Mouse (Mus musculus) kidney, embryonic 16.5 days (tissue): ENCODE data around the gene Dohh. TPM values are rescaled to one million over a fixed set of nuclear protein-coding genes. Genes with fewer than 3 reads are reported as not detected.

Experiments used
- ATAC-seq: fragments of 200-750 bp; cut with Nextera tagmentation; 2 replicates; pipeline ENCODE4 v1.8.0; 2017; ENCODE audit warnings: moderate TSS enrichment; ENCODE audit not compliant: low FRiP score, low TSS enrichment
- H3K27ac ChIP-seq: fragments of 300-500 bp; sonication (generic); 2 replicates; pipeline ENCODE4 v1.5.1; 2014; ENCODE audit warnings: low read length
- H3K27me3 ChIP-seq: fragments of 300-500 bp; sonication (generic); 2 replicates; pipeline ENCODE4 v1.6.1; 2014; ENCODE audit warnings: low read length, control low read depth, mixed read lengths; ENCODE audit not compliant: insufficient read depth
- H3K36me3 ChIP-seq: fragments of 300-500 bp; sonication (generic); 2 replicates; pipeline ENCODE4 v1.6.1; 2014; ENCODE audit warnings: low read length, control low read depth, mixed read lengths; ENCODE audit not compliant: insufficient read depth
- H3K4me1 ChIP-seq: fragments of 300-500 bp; sonication (generic); 2 replicates; pipeline ENCODE4 v1.6.1; 2014; ENCODE audit warnings: low read length, control low read depth, mixed read lengths; ENCODE audit not compliant: insufficient read depth
- H3K4me2 ChIP-seq: fragments of 300-500 bp; sonication (generic); replicated peaks from 2 replicates; pipeline ENCODE4 v1.6.1; 2014; ENCODE audit warnings: low read depth, low read length
- H3K4me3 ChIP-seq: fragments of 300-500 bp; sonication (generic); 2 replicates; pipeline ENCODE4 v1.5.1; 2014; ENCODE audit warnings: mild to moderate bottlenecking, low read length
- H3K9ac ChIP-seq: fragments of 300-500 bp; sonication (generic); replicated peaks from 2 replicates; pipeline ENCODE4 v1.6.1; 2014; ENCODE audit warnings: low read length
- H3K9me3 ChIP-seq: fragments of 300-500 bp; sonication (generic); 2 replicates; pipeline ENCODE4 v1.6.1; 2016; ENCODE audit warnings: low read length, control low read depth
- WGBS: fragments of 180-500 bp; shearing (Covaris S2); extraction: QIAGEN DNeasy Blood & Tissue Kit; methylation state at CpG from one replicate; pipeline ENCODE4 v1.1.7; 2014; 5-methylcytosine and 5-hydroxymethylcytosine counted together
- polyA plus RNA-seq: library from polyadenylated mRNA; unstranded; fragments of >200 nt; fragmentation: Nextera tagmentation; extraction: Ambion mirVana; gene quantifications from 2 replicates; pipeline ENCODE4 v1.2.1, GENCODE M21; 2015

Dohh gene
- polyA plus RNA-seq, 1 experiment from 2014 or later: 104 TPM

DNA sequence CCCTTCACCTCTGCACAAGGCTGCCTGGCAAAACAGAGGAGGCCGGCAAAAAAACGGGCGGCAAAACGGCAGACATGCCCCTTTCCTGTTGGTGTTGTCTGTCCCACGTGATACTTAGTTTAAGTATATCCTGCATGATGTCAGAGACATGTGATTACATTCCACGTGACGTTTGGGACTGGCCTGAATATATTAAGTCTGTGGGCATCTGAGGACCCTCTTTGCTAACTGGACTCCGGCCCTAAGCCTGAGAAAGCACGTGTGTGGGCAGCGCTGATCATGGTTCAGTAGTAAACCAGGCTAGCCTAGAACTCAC lies 16.9 kb downstream of the Dohh start:
- Histone ChIP-seq H3K4me2 (no peak overlapping the region), H3K36me3 (peaks cover 44% of the 10 kb centered on the region; the same call in 1 of the 2 replicates), H3K9ac (peak overlapping the region; percentile 51), H3K27ac (peak overlapping the region; percentile 95), H3K4me1 (peaks cover 45% of the 10 kb centered on the region), H3K27me3 (no peaks in the 10 kb centered on the region), H3K4me3 (no peak overlapping the region), H3K9me3 (no peaks in the 10 kb centered on the region)
- 35% methylated on average over 10 of the region's 10 CpGs for WGBS
- peak; percentile 1; the same call in 1 of the 2 replicates for ATAC-seq

DNA sequence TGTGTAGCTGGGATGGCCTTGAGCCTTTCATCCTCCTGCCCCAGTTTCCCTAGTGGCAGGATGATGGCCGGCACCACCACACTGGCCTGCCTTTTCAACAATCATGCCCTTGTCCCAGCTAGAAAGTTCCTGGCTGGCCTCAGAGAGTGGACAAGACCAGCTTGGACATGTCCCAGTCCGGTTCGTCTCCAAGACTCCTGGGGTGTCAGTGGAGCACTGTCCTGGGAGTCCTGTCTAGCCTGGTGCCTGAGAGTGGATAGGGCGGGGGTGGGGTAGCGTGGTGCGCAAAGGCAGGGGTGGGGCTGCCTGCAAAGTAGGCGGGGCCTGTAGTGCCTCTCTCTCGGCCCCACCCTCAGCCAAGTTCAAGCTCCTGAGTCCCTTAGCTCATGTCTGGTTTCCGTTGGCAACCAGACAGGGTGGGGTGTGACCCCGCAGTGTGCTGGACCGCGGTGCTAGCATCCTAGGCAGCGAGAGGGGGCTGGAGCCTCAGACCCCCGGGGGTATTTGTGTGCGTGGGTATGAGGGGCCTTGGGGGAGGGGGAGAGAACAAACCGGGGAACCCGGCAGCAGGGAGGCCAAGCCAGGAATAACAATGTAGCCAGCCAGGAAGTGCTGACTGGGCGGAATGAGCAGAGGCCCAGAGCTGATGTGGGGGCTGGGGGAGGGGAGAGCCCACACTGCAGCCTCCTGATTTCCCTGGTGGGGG lies 17.4 kb downstream of the Dohh start:
- WGBS: 6% methylated on average over 18 of the region's 18 CpGs
- Histone ChIP-seq H3K4me3 (0 out of 2 replicates have a peak overlapping the region, but pooled peaks have one; percentile 9), H3K4me1 (peaks cover 44% of the 10 kb centered on the region), H3K4me2 (peak overlapping the region; percentile 42), H3K9ac (peak overlapping the region; percentile 51), H3K27ac (peak overlapping the region; percentile 95), H3K36me3 (peaks cover 50% of the 10 kb centered on the region; the same call in 1 of the 2 replicates), H3K27me3 (no peaks in the 10 kb centered on the region), H3K9me3 (no peaks in the 10 kb centered on the region)
- peak; percentile 84 for ATAC-seq

DNA sequence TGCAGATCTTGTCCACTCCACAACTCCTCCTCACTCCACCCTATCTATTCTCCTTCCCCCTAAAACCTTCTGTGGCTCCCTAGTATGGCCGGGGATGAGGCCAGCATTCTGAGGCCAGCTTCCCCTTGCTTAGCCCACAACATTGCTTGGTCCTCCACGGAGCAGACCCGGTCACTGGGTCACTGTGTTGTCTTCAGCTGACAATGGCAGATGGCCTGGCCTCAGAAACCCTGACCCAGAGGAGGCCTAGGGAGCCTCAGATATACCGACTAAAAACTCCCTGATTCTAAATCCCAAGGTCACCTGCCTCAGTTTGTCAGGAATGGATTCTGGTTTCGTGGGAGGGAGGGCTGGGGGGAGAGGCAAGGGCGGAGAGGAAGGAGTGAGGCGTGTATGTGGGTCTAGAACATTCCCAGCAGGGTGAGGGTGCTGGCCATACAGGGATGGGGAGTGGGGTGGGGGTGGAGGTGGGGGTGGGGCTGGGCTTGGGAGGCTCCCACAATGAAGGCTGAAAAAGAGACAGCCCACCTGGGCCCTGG lies 18.1 kb downstream of the Dohh start:
- Histone ChIP-seq H3K36me3 (peaks cover 51% of the 10 kb centered on the region; the same call in 1 of the 2 replicates), H3K9me3 (no peaks in the 10 kb centered on the region), H3K4me3 (0 out of 2 replicates have a peak overlapping the region, but pooled peaks have one; percentile 9), H3K9ac (peak overlapping the region; percentile 57), H3K27me3 (no peaks in the 10 kb centered on the region), H3K4me2 (peak overlapping the region; percentile 42), H3K27ac (peak overlapping the region; percentile 95), H3K4me1 (peaks cover 48% of the 10 kb centered on the region)
- no peak for ATAC-seq
- whole genome bisulfite sequencing: 21% methylated on average over 7 of the region's 7 CpGs

DNA sequence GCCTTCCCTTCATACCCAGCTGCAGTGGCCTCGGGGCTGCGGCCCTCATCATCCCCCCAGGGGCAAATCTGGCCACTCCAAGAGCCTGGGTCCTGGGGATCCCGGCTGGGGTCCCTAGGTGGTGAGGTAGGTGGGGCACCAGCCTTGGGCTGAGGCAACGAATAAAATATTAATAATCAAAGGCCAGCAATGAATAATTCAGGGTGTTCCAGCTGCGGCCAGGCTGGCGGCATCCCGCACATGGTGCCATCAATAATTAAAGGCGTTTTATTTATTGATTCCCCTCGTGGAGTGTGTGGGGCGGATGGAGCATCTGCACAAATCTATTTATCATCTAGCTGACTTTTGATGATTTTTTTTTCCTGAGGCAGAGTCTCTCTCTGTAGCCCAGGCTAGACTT lies 19.3 kb downstream of the Dohh start:
- WGBS: 68% methylated on average over 10 of the region's 10 CpGs
- Histone ChIP-seq H3K9me3 (no peaks in the 10 kb centered on the region), H3K4me1 (peaks cover 60% of the 10 kb centered on the region), H3K27ac (peak overlapping the region; percentile 95), H3K9ac (no peak overlapping the region), H3K4me3 (no peak overlapping the region), H3K4me2 (no peak overlapping the region), H3K27me3 (no peaks in the 10 kb centered on the region), H3K36me3 (peaks cover 51% of the 10 kb centered on the region; the same call in 1 of the 2 replicates)
- no peak for ATAC-seq

DNA sequence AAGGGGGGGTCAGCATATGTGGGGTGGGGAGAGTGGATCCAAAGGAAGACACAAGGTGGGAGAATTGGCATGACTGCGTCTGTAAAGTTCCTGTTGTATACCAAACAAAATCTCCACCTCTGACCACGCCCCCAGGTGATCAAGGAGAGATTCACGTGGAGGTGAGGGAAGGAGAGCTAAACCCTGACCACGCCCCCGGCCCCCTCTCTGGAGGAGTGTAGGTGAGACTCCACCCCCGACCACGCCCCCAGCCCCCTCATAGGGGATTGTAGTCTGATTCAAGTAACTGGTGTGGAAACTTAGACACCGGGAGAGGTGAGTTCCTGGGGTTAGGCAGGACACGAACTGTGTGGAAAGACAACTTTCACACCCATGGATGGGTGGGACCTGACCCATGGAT lies 19.9 kb downstream of the Dohh start:
- H3K4me1 ChIP-seq: peaks cover 66% of the 10 kb centered on the region
- no peak for ATAC-seq
- no peak overlapping the region for H3K4me2 ChIP-seq
- no peak overlapping the region for H3K4me3 ChIP-seq
- H3K9me3 ChIP-seq: no peaks in the 10 kb centered on the region
- H3K36me3 ChIP-seq: peaks cover 48% of the 10 kb centered on the region; the same call in 1 of the 2 replicates
- no peaks in the 10 kb centered on the region for H3K27me3 ChIP-seq
- H3K27ac ChIP-seq: no peak overlapping the region; the same call in 1 of the 2 replicates
- 30% methylated on average over 9 of the region's 9 CpGs for WGBS
- no peak overlapping the region for H3K9ac ChIP-seq

DNA sequence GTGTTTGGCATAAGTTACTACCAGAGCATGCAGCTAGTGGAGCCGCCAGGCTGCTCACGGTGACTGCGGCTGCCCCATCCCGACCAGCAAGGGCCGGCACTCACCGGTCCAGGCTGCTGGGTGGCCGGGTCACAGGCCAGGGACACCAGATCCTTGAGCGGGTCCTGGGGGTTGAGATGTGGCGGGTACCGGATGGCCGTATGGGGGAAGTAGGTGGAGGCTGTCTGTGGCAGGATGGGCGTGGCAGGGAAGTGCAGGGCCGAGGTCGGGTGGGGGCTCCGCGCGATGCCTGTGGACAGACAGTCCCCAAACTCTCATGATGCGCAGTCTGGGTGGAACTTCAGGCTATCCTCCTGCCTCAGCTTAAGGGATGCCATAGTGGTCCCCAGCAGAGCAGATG lies 20.5 kb downstream of the Dohh start:
- no peaks in the 10 kb centered on the region for H3K9me3 ChIP-seq
- peaks cover 73% of the 10 kb centered on the region for H3K4me1 ChIP-seq
- H3K27ac ChIP-seq: peak overlapping the region; percentile 28; the same call in 1 of the 2 replicates
- H3K36me3 ChIP-seq: peaks cover 42% of the 10 kb centered on the region; the same call in 1 of the 2 replicates
- 44% methylated on average over 18 of the region's 18 CpGs for WGBS
- ATAC-seq: no peak
- H3K9ac ChIP-seq: 0 out of 2 replicates have a peak overlapping the region, but pooled peaks have one; percentile 39
- no peaks in the 10 kb centered on the region for H3K27me3 ChIP-seq
- no peak overlapping the region for H3K4me3 ChIP-seq
- H3K4me2 ChIP-seq: no peak overlapping the region

DNA sequence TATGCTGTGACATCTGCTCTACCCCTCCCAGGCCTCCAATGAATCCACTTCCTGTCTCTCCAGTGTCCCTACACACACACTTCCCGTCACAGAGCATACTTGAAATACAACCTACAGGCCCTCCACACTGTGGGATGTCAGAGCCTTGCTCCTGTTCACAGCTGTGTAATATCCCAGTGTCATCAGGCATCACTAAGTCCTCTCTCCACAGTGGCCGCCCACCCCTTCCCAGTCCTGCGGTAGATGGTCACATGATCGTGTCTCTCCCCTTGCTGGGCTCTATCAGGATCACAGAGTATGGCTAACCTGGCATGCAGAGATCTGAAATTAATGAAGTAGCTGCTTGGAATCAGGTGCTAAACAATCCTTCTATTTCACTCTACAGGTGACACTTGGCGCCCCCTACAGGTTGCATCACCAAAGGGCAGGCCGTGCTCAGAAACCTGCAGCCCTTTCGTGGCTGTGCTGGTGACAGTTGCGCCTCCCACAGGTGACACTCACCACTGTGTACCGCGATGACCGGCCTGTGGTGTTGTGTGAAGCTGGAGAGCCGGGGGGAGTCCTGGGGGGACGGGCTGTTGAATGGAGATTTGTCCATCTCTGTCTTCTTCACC lies 21.5 kb downstream of the Dohh start:
- Histone ChIP-seq H3K4me3 (no peak overlapping the region), H3K9me3 (no peaks in the 10 kb centered on the region), H3K27ac (peak overlapping the region; percentile 4; the same call in 1 of the 2 replicates), H3K4me1 (peaks cover 79% of the 10 kb centered on the region), H3K4me2 (no peak overlapping the region), H3K27me3 (no peaks in the 10 kb centered on the region), H3K36me3 (peaks cover 33% of the 10 kb centered on the region; the same call in 1 of the 2 replicates), H3K9ac (no peak overlapping the region)
- no peak for ATAC-seq
- 52% methylated on average over 13 of the region's 13 CpGs for WGBS

DNA sequence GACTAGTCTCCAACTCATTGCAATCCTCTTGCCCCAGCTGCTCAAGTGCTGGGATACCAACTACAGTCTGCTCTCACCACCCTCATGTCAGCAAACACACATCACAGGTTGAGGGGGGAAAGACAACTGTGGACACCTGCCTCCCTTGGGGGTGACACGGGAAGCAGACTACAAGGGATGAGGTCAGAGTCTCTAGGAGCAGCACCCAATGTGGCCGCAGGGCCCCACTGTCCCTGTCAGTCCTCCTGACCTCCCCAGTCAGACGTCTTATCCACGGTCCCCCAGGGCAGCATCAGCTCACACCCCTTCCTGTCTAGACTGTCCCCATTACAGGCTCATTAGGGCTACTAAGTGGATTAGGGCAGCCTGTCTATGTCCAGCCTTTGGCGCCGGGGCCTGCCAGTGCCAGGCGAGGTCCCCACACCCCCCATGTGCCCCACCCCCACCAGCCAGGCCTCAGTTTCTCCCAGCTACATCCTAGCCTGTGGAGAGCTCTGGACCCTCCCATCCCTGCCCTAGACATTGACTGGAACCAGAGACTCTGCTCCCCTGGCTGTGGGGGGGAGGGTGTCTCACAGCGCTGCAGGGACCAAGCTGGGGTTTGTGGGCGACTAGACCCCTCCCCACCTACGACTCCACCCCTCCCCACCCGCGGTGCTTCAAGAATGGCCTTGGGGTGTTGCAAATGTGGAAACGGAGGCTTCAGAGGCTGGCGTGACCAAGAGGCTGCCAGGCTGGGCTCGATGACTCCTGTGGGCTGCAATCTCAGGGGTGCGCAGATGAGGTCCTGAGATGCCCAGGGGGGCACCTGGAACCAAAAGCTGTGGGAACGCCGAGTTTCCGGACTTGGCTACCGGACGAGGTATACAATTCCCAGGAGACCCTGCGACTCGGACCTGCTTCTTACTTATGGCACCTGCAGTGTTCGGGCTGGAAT lies 22.5 kb downstream of the Dohh start:
- Histone ChIP-seq H3K36me3 (peaks cover 31% of the 10 kb centered on the region; the same call in 1 of the 2 replicates), H3K4me1 (peaks cover 80% of the 10 kb centered on the region), H3K27me3 (no peaks in the 10 kb centered on the region), H3K4me3 (peak overlapping the region; percentile 22), H3K9me3 (no peaks in the 10 kb centered on the region), H3K27ac (no peak overlapping the region), H3K4me2 (peak overlapping the region; percentile 37), H3K9ac (peak overlapping the region; percentile 29; the same call in 1 of the 2 replicates)
- 46% methylated on average over 24 of the region's 24 CpGs for WGBS
- no peak for ATAC-seq
